Comparison of ENCODE assay signal across 26 mouse cellular contexts in the genomic region with DNA sequence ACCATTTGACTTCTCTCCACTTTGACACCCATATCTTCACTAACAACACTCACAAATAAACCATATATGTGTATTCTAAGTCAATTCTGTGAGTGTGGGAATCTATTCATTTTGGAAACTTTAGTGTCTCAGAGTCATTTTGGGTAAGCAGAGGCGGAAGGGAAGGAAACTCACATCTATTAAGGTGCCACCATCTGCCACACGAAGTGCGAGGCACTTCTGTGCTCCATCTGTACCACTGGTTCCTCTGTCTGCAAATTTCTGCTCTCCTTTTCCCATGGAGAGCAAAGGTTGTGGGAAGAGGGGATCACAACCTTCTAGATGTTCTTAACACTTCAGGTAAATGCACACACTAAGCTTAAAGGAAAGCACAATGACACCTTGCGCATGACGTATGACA. TPM values are rescaled to one million over a fixed set of nuclear protein-coding genes. Genes with fewer than 3 reads are reported as not detected.
DNase-seq lines count a peak whose midpoint lies in the region; ATAC-seq and TF ChIP-seq lines count a peak whose summit lies in the region.
"Had no signal": no experiment of that assay in that cellular context is flagged by ENCODE, and none has a peak within 500 bp of the region (broad histone marks: within the 10 kb centered on the region; RNA-seq: fewer than 3 reads in every experiment).

No protein-coding gene starts in this region.

- H3K4me1 ChIP-seq in hindbrain, postnatal 0 days (ENCODE audit: insufficient read depth, low read length), result no peaks in the 10 kb centered on the region
- H3K4me1 ChIP-seq: embryonic facial prominence, embryonic 10.5 days; heart, embryonic 15.5 days; hindbrain, embryonic 10.5 days had no signal

- H3K4me3 ChIP-seq in hindbrain, postnatal 0 days (ENCODE audit: low read length), result no peak overlapping the region
- H3K4me3 ChIP-seq: embryonic facial prominence, embryonic 10.5 days; forebrain, embryonic 13.5 days; heart, adult 2 months; heart, embryonic 15.5 days; hindbrain, embryonic 10.5 days had no signal

- H3K9ac ChIP-seq in hindbrain, postnatal 0 days (replicated peaks; ENCODE audit: low read length), result no peak overlapping the region
- H3K9ac ChIP-seq: forebrain, embryonic 13.5 days; forebrain, postnatal 0 days; heart, embryonic 15.5 days; hindbrain, embryonic 14.5 days had no signal

- TF ChIP-seq CTCF in hindbrain, postnatal 0 days (IDR thresholded peaks at IDR 0.05; ENCODE audit: low read depth), result no peak

- H3K27ac ChIP-seq in hindbrain, postnatal 0 days, result no peak overlapping the region
- H3K27ac ChIP-seq: embryonic facial prominence, embryonic 10.5 days; forebrain, embryonic 13.5 days; heart, adult 2 months; heart, embryonic 15.5 days; hindbrain, embryonic 10.5 days; hindbrain, embryonic 14.5 days had no signal

- peak; percentile 25 to 61 for DNase-seq in frontal cortex, adult 2 months (ENCODE audit: extremely low spot score in 1 of 2, low spot score in 1 of 2)
- no peak for DNase-seq in frontal cortex, postnatal 25 days (ENCODE audit: low spot score in 2 of 2)
- DNase-seq in right cerebral cortex, adult 2 months (ENCODE audit: low spot score in 2 of 2), result peak; percentile 28 to 33
- DNase-seq in right cerebral cortex, postnatal 4 days, result no peak
- DNase-seq in right cerebral cortex, postnatal 36 days (ENCODE audit: low spot score in 2 of 2), result peak; percentile 10 to 28
- no peak for DNase-seq in heart, postnatal 10 days
- DNase-seq in hindbrain, postnatal 0 days (ENCODE audit: low spot score), result no peak
- DNase-seq: adrenal gland, postnatal 14 days; cerebellum, adult 2 months; cerebellum, postnatal 10 days; forebrain, postnatal 0 days; gastrocnemius, postnatal 14 days; heart, adult 2 months had no signal

- no peak for ATAC-seq in hindbrain, postnatal 0 days
- ATAC-seq: activated CD4-positive, CD25-positive, alpha-beta regulatory T cell, adult 4 months; forebrain, embryonic 13.5 days; forebrain, postnatal 0 days; Patski had no signal

- no peaks in the 10 kb centered on the region for H3K27me3 ChIP-seq in hindbrain, postnatal 0 days (ENCODE audit: insufficient read depth, low read length)
- H3K27me3 ChIP-seq: CH12.LX; forebrain, embryonic 13.5 days; heart, embryonic 15.5 days; Patski had no signal

- intact Hi-C loops in heart, postnatal 10 days (cut with DNase I), result no loop called here

- H3K9me3 ChIP-seq in hindbrain, postnatal 0 days (ENCODE audit: low read length), result no peaks in the 10 kb centered on the region
- H3K9me3 ChIP-seq: embryonic facial prominence, embryonic 10.5 days; forebrain, embryonic 13.5 days; heart, embryonic 15.5 days; hindbrain, embryonic 10.5 days had no signal

- H3K36me3 ChIP-seq in hindbrain, postnatal 0 days (ENCODE audit: insufficient read depth, low read length), result no peaks in the 10 kb centered on the region
- H3K36me3 ChIP-seq: embryonic facial prominence, embryonic 10.5 days; heart, embryonic 15.5 days; hindbrain, embryonic 10.5 days had no signal

- WGBS in hindbrain, postnatal 0 days, result 89% methylated on average over 5 of the region's 5 CpGs

- no peak overlapping the region for H3K4me2 ChIP-seq in hindbrain, postnatal 0 days (ENCODE audit: low read depth, low read length)
- H3K4me2 ChIP-seq: forebrain, embryonic 13.5 days; heart, embryonic 11.5 days; heart, embryonic 15.5 days; hindbrain, embryonic 14.5 days had no signal

RNA-seq across cellular contexts. Expression of gene Cdh8, which starts 46.2 kb away (rescaled TPM):
- polyA plus RNA-seq in frontal cortex, adult 2 months (2012; rRNA removed), result 10.4 and 13.2 TPM in 2 replicates
- total RNA-seq in heart, postnatal 10 days (2021), result under 1 TPM; 0.35 to 0.43 TPM
- 96.6 and 99.8 TPM in 2 replicates for total RNA-seq in hindbrain, postnatal 0 days (2014; rRNA removed)
- polyA plus RNA-seq in hindbrain, postnatal 0 days (2015; fragmentation: Nextera tagmentation; extraction: Ambion mirVana), result 56.2 and 57.9 TPM in 2 replicates
- total RNA-seq: adrenal gland, adult 18-20 months; adrenal gland, postnatal 14 days; CH12.LX; gastrocnemius, adult 18-20 months had no signal
- polyA plus RNA-seq: activated CD4-positive, CD25-positive, alpha-beta regulatory T cell, adult 4 months; C2C12; gonadal fat pad, adult 2 months; Patski had no signal

Comparison
In these comparisons a context has a peak if more than half of its experiments do, and no peak if none do; other contexts are left out.
1. DNase-seq: peak in frontal cortex, adult 2 months (2 of 2), right cerebral cortex, adult 2 months (2 of 2) and right cerebral cortex, postnatal 36 days (2 of 2); none in frontal cortex, postnatal 25 days (0 of 2), right cerebral cortex, postnatal 4 days (single experiment), heart, postnatal 10 days (0 of 2) and hindbrain, postnatal 0 days (single experiment).
2. RNA of gene Cdh8, which starts 46.2 kb away (total RNA-seq): 96.6 to 99.8 TPM in hindbrain, postnatal 0 days; 0.35 to 0.43 TPM in heart, postnatal 10 days; every median in the first group is over 10 times any median in the second.